Mouse (Mus musculus) cerebellum, adult 2 months (tissue): ENCODE results near the gene Twnk.

Source experiments
- CTCF ChIP-seq: fragments of 200-500 bp; IDR thresholded peaks from 2 replicates; pipeline ENCODE4 v1.5.1; 2011; ENCODE audit warnings: low read depth, mild to moderate bottlenecking, control low read depth, low read length, moderate library complexity, borderline replicate concordance; ENCODE audit not compliant: insufficient read depth
- POLR2A ChIP-seq: fragments of 200-500 bp; IDR thresholded peaks from 2 replicates; pipeline ENCODE4 v1.6.1; 2011; ENCODE audit warnings: low read length, control low read depth, borderline replicate concordance; ENCODE audit not compliant: insufficient read depth

DNA sequence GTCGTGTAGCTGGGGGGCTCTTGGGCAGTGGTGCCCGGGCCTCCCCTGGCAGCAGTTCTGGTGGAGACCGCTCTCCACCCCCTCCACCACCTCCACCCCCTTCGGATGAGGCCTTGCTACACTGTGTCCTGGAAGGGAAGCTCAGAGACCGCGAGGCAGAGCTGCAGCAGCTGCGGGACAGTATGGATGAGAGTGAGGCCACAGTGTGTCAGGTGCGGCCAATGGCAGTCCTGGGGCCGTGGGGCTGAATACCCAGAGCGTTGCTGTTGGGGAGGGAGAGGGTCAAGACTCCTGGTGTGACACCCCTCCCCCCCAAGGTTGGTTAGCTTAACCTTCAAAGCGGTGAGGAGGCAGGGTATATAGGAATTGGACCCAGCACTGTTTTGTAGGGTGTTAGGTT is 18.5 kb downstream of the Twnk start:
- TF ChIP-seq CTCF, result no peak
- TF ChIP-seq POLR2A, result no peak
